Mouse (Mus musculus): Measurements from ENCODE around the gene Klhl33.

GRCm38 (mm10) chr14:50904828-50905129 is 7.5 kb upstream of the Klhl33 start:
- TF ChIP-seq POLR2A (IDR thresholded peaks at IDR 0.05; ENCODE audit: insufficient read depth, low read depth, low read length) (no peak), CTCF (IDR thresholded peaks at IDR 0.05; ENCODE audit: insufficient read depth, low read depth, low read length) (no peak)

Measured in olfactory bulb, adult 2 months (tissue).